Mouse (Mus musculus): ENCODE measurements at regions not wholly inside any gene's neighbourhood (a gene's known extent, or its start where the extent isn't known, plus 50 kb on each side); places are given as distances from the start of the nearest gene placed in this dataset.

GRCm38 (mm10) chr14:76821892-76822291 lies 214.7 kb upstream of the Ccdc122 start:
- no peak overlapping the region for H3K4me3 ChIP-seq (replicated peaks; ENCODE audit: low read length)
- no peak for TF ChIP-seq POU5F1 (IDR thresholded peaks at IDR 0.05; ENCODE audit: borderline replicate concordance, low read length)
- no peak for TF ChIP-seq NANOG (IDR thresholded peaks at IDR 0.05; ENCODE audit: borderline replicate concordance, low read length)
- TF ChIP-seq CTCF (conservative IDR thresholded peaks at IDR 0.05; ENCODE audit: low read length), result no peak

GRCm38 (mm10) chr14:76821484-76821883 lies 215.1 kb upstream of the Ccdc122 start:
- Histone ChIP-seq H3K4me3 (replicated peaks; ENCODE audit: low read length) (no peak overlapping the region), H3K9me3 (ENCODE audit: low read length) (no peaks in the 10 kb centered on the region), H3K27me3 (ENCODE audit: insufficient read depth, low read length) (peaks cover 42% of the 10 kb centered on the region), H3K4me1 (replicated peaks; ENCODE audit: low read depth, low read length) (peaks cover 12% of the 10 kb centered on the region), H3K36me3 (ENCODE audit: insufficient read depth, low read length) (no peaks in the 10 kb centered on the region)
- TF ChIP-seq CTCF (conservative IDR thresholded peaks at IDR 0.05; ENCODE audit: low read length) (no peak), POU5F1 (IDR thresholded peaks at IDR 0.05; ENCODE audit: borderline replicate concordance, low read length) (no peak), NANOG (IDR thresholded peaks at IDR 0.05; ENCODE audit: borderline replicate concordance, low read length) (no peak)

More at GRCm38 (mm10) chr14:76821892-76822291, 214.7 kb upstream of the Ccdc122 start:
- Histone ChIP-seq H3K27me3 (ENCODE audit: insufficient read depth, low read length) (peaks cover 42% of the 10 kb centered on the region), H3K36me3 (ENCODE audit: insufficient read depth, low read length) (no peaks in the 10 kb centered on the region), H3K9me3 (ENCODE audit: low read length) (no peaks in the 10 kb centered on the region), H3K4me1 (replicated peaks; ENCODE audit: low read depth, low read length) (peaks cover 12% of the 10 kb centered on the region)

GRCm38 (mm10) chr14:76820989-76821388 lies 215.6 kb upstream of the Ccdc122 start:
- Histone ChIP-seq H3K9me3 (ENCODE audit: low read length) (no peaks in the 10 kb centered on the region), H3K36me3 (ENCODE audit: insufficient read depth, low read length) (no peaks in the 10 kb centered on the region)
- TF ChIP-seq POU5F1 (IDR thresholded peaks at IDR 0.05; ENCODE audit: borderline replicate concordance, low read length), result no peak
- no peak for TF ChIP-seq NANOG (IDR thresholded peaks at IDR 0.05; ENCODE audit: borderline replicate concordance, low read length)

GRCm38 (mm10) chr14:76819690-76820089 lies 216.9 kb upstream of the Ccdc122 start:
- Histone ChIP-seq H3K36me3 (ENCODE audit: insufficient read depth, low read length) (no peaks in the 10 kb centered on the region), H3K4me1 (replicated peaks; ENCODE audit: low read depth, low read length) (peaks cover 12% of the 10 kb centered on the region), H3K27me3 (ENCODE audit: insufficient read depth, low read length) (peaks cover 45% of the 10 kb centered on the region), H3K4me3 (replicated peaks; ENCODE audit: low read length) (no peak overlapping the region), H3K9me3 (ENCODE audit: low read length) (no peaks in the 10 kb centered on the region)
- TF ChIP-seq NANOG (IDR thresholded peaks at IDR 0.05; ENCODE audit: borderline replicate concordance, low read length) (no peak), POU5F1 (IDR thresholded peaks at IDR 0.05; ENCODE audit: borderline replicate concordance, low read length) (no peak), CTCF (conservative IDR thresholded peaks at IDR 0.05; ENCODE audit: low read length) (no peak)

More at GRCm38 (mm10) chr14:76820989-76821388, 215.6 kb upstream of the Ccdc122 start:
- Histone ChIP-seq H3K4me1 (replicated peaks; ENCODE audit: low read depth, low read length) (peaks cover 12% of the 10 kb centered on the region), H3K27me3 (ENCODE audit: insufficient read depth, low read length) (peaks cover 43% of the 10 kb centered on the region), H3K4me3 (replicated peaks; ENCODE audit: low read length) (no peak overlapping the region)

- no peak overlapping the region for H3K4me3 ChIP-seq (replicated peaks; ENCODE audit: low read length)
- no peaks in the 10 kb centered on the region for H3K36me3 ChIP-seq (ENCODE audit: insufficient read depth, low read length)
- peaks cover 41% of the 10 kb centered on the region for H3K27me3 ChIP-seq (ENCODE audit: insufficient read depth, low read length)
- TF ChIP-seq NANOG (IDR thresholded peaks at IDR 0.05; ENCODE audit: borderline replicate concordance, low read length), result no peak
- no peak for TF ChIP-seq POU5F1 (IDR thresholded peaks at IDR 0.05; ENCODE audit: borderline replicate concordance, low read length)
- no peak for TF ChIP-seq CTCF (conservative IDR thresholded peaks at IDR 0.05; ENCODE audit: low read length)
- peaks cover 7% of the 10 kb centered on the region for H3K4me1 ChIP-seq (replicated peaks; ENCODE audit: low read depth, low read length)
- no peaks in the 10 kb centered on the region for H3K9me3 ChIP-seq (ENCODE audit: low read length)
Measured at GRCm38 (mm10) chr14:76818256-76819010, 218.1 kb upstream of the Ccdc122 start.

GRCm38 (mm10) chr14:76817189-76817772 lies 219.3 kb upstream of the Ccdc122 start:
- Histone ChIP-seq H3K9me3 (ENCODE audit: low read length) (no peaks in the 10 kb centered on the region), H3K36me3 (ENCODE audit: insufficient read depth, low read length) (no peaks in the 10 kb centered on the region), H3K27me3 (ENCODE audit: insufficient read depth, low read length) (peaks cover 37% of the 10 kb centered on the region), H3K4me3 (replicated peaks; ENCODE audit: low read length) (no peak overlapping the region), H3K4me1 (replicated peaks; ENCODE audit: low read depth, low read length) (peaks cover 7% of the 10 kb centered on the region; the same call in 1 of the 2 replicates)
- TF ChIP-seq POU5F1 (IDR thresholded peaks at IDR 0.05; ENCODE audit: borderline replicate concordance, low read length) (no peak), NANOG (IDR thresholded peaks at IDR 0.05; ENCODE audit: borderline replicate concordance, low read length) (no peak), CTCF (conservative IDR thresholded peaks at IDR 0.05; ENCODE audit: low read length) (no peak)

GRCm38 (mm10) chr14:76816666-76817065 lies 219.9 kb upstream of the Ccdc122 start:
- no peak for TF ChIP-seq NANOG (IDR thresholded peaks at IDR 0.05; ENCODE audit: borderline replicate concordance, low read length)
- no peak for TF ChIP-seq POU5F1 (IDR thresholded peaks at IDR 0.05; ENCODE audit: borderline replicate concordance, low read length)
- no peak for TF ChIP-seq CTCF (conservative IDR thresholded peaks at IDR 0.05; ENCODE audit: low read length)
- Histone ChIP-seq H3K27me3 (ENCODE audit: insufficient read depth, low read length) (peaks cover 37% of the 10 kb centered on the region), H3K9me3 (ENCODE audit: low read length) (no peaks in the 10 kb centered on the region), H3K4me1 (replicated peaks; ENCODE audit: low read depth, low read length) (peaks cover 8% of the 10 kb centered on the region), H3K4me3 (replicated peaks; ENCODE audit: low read length) (no peak overlapping the region), H3K36me3 (ENCODE audit: insufficient read depth, low read length) (no peaks in the 10 kb centered on the region)

- Histone ChIP-seq H3K27me3 (ENCODE audit: insufficient read depth, low read length) (peaks cover 42% of the 10 kb centered on the region), H3K36me3 (ENCODE audit: insufficient read depth, low read length) (no peaks in the 10 kb centered on the region), H3K4me1 (replicated peaks; ENCODE audit: low read depth, low read length) (peaks cover 12% of the 10 kb centered on the region), H3K9me3 (ENCODE audit: low read length) (no peaks in the 10 kb centered on the region; the same call in 1 of the 2 replicates), H3K4me3 (replicated peaks; ENCODE audit: low read length) (no peak overlapping the region)
- TF ChIP-seq NANOG (IDR thresholded peaks at IDR 0.05; ENCODE audit: borderline replicate concordance, low read length) (no peak), CTCF (conservative IDR thresholded peaks at IDR 0.05; ENCODE audit: low read length) (no peak), POU5F1 (IDR thresholded peaks at IDR 0.05; ENCODE audit: borderline replicate concordance, low read length) (no peak)
Measured at GRCm38 (mm10) chr14:76812155-76812875, 224.3 kb upstream of the Ccdc122 start.

Measured in E14TG2a.4 (cell line).